Mouse (Mus musculus) midbrain, embryonic 11.5 days (tissue): ENCODE measurements at regions not wholly inside any gene's neighbourhood (a gene's known extent, or its start where the extent isn't known, plus 50 kb on each side); places are given as distances from the start of the nearest gene placed in this dataset.

Experiments
- ATAC-seq: fragments of 200-750 bp; cut with Nextera tagmentation; 2 replicates; pipeline ENCODE4 v1.8.0; 2017; ENCODE audit warnings: moderate TSS enrichment, moderate library complexity; ENCODE audit not compliant: low FRiP score
- DNase-seq: peaks from one replicate; pipeline ENCODE4 v3.0.0; 2015; ENCODE audit warnings: low spot score; ENCODE audit errors: missing footprints
- H3K27ac ChIP-seq: fragments of 300-500 bp; sonication (generic); 2 replicates; pipeline ENCODE4 v1.5.1; 2014; ENCODE audit warnings: low read depth, low read length
- H3K27me3 ChIP-seq: fragments of 300-500 bp; sonication (generic); 2 replicates; pipeline ENCODE4 v1.6.1; 2014; ENCODE audit warnings: mild to moderate bottlenecking, low read length, moderate library complexity, mixed read lengths; ENCODE audit not compliant: control insufficient read depth, insufficient read depth
- H3K36me3 ChIP-seq: fragments of 300-500 bp; sonication (generic); 2 replicates; pipeline ENCODE4 v1.6.1; 2014; ENCODE audit warnings: mild to moderate bottlenecking, low read length, moderate library complexity, mixed read lengths; ENCODE audit not compliant: control insufficient read depth, insufficient read depth
- H3K4me1 ChIP-seq: fragments of 300-500 bp; sonication (generic); 2 replicates; pipeline ENCODE4 v1.6.1; 2014; ENCODE audit warnings: low read length; ENCODE audit not compliant: control insufficient read depth, insufficient read depth
- H3K4me2 ChIP-seq: fragments of 300-500 bp; sonication (generic); 2 replicates; pipeline ENCODE4 v1.6.1; 2014; ENCODE audit warnings: mild to moderate bottlenecking, moderate library complexity
- H3K4me3 ChIP-seq: fragments of 300-500 bp; sonication (generic); 2 replicates; pipeline ENCODE4 v1.5.1; 2014; ENCODE audit warnings: low read depth, low read length
- H3K9ac ChIP-seq: fragments of 300-500 bp; sonication (generic); 2 replicates; pipeline ENCODE4 v1.6.1; 2014; ENCODE audit warnings: low read length
- H3K9me3 ChIP-seq: fragments of 300-500 bp; sonication (generic); 2 replicates; pipeline ENCODE4 v1.6.1; 2016; ENCODE audit warnings: low read length; ENCODE audit not compliant: control insufficient read depth
- WGBS: fragments of 180-500 bp; shearing (Covaris S2); extraction: QIAGEN DNeasy Blood & Tissue Kit; methylation state at CpG from one replicate; pipeline ENCODE4 v1.1.7; 2014; 5-methylcytosine and 5-hydroxymethylcytosine counted together

- 75% methylated on average over 1 of the region's 1 CpGs for whole genome bisulfite sequencing
- H3K9ac ChIP-seq = no peak overlapping the region
- no peak for ATAC-seq
Measured at GRCm38 (mm10) chr3:143508280-143508679, 626.5 kb upstream of the Pkn2 start.

GRCm38 (mm10) chr3:143501017-143501416 lies 619.2 kb upstream of the Pkn2 start:
- DNase-seq (no peak), ATAC-seq (no peak)
- WGBS = 50% methylated on average over 2 of the region's 2 CpGs
- Histone ChIP-seq H3K27ac (no peak overlapping the region), H3K4me1 (no peaks in the 10 kb centered on the region), H3K4me3 (no peak overlapping the region), H3K27me3 (no peaks in the 10 kb centered on the region), H3K9me3 (no peaks in the 10 kb centered on the region), H3K9ac (no peak overlapping the region), H3K4me2 (no peak overlapping the region), H3K36me3 (no peaks in the 10 kb centered on the region)

More at GRCm38 (mm10) chr3:143508280-143508679, 626.5 kb upstream of the Pkn2 start:
- Histone ChIP-seq H3K4me2 (no peak overlapping the region), H3K4me3 (no peak overlapping the region), H3K4me1 (no peaks in the 10 kb centered on the region), H3K36me3 (no peaks in the 10 kb centered on the region), H3K27ac (no peak overlapping the region), H3K9me3 (no peaks in the 10 kb centered on the region), H3K27me3 (no peaks in the 10 kb centered on the region)
- DNase-seq = no peak

GRCm38 (mm10) chr3:143495389-143495788 lies 613.6 kb upstream of the Pkn2 start:
- Histone ChIP-seq H3K4me1 (no peaks in the 10 kb centered on the region), H3K9me3 (no peaks in the 10 kb centered on the region), H3K27me3 (no peaks in the 10 kb centered on the region), H3K36me3 (no peaks in the 10 kb centered on the region), H3K4me2 (no peak overlapping the region), H3K27ac (no peak overlapping the region), H3K4me3 (no peak overlapping the region), H3K9ac (no peak overlapping the region)
- ATAC-seq (no peak), DNase-seq (no peak)
- 87% methylated on average over 4 of the region's 4 CpGs for WGBS

GRCm38 (mm10) chr3:143477916-143478610 lies 596.3 kb upstream of the Pkn2 start:
- no peaks in the 10 kb centered on the region for H3K4me1 ChIP-seq
- DNase-seq = no peak

GRCm38 (mm10) chr3:143475461-143475860 lies 593.7 kb upstream of the Pkn2 start:
- DNase-seq (no peak), ATAC-seq (no peak)
- no peaks in the 10 kb centered on the region for H3K27me3 ChIP-seq
- H3K4me3 ChIP-seq = no peak overlapping the region
- H3K27ac ChIP-seq = no peak overlapping the region
- H3K36me3 ChIP-seq = no peaks in the 10 kb centered on the region
- H3K9me3 ChIP-seq = no peaks in the 10 kb centered on the region
- H3K4me2 ChIP-seq = no peak overlapping the region
- WGBS = 83% methylated on average over 5 of the region's 5 CpGs
- no peak overlapping the region for H3K9ac ChIP-seq
- H3K4me1 ChIP-seq = no peaks in the 10 kb centered on the region

More at GRCm38 (mm10) chr3:143477916-143478610, 596.3 kb upstream of the Pkn2 start:
- 88% methylated on average over 8 of the region's 8 CpGs for WGBS
- Histone ChIP-seq H3K9me3 (no peaks in the 10 kb centered on the region), H3K27me3 (no peaks in the 10 kb centered on the region), H3K36me3 (no peaks in the 10 kb centered on the region), H3K27ac (no peak overlapping the region), H3K9ac (no peak overlapping the region), H3K4me2 (no peak overlapping the region), H3K4me3 (no peak overlapping the region)
- no peak for ATAC-seq

GRCm38 (mm10) chr3:143447005-143447709 lies 565.4 kb upstream of the Pkn2 start:
- no peaks in the 10 kb centered on the region for H3K4me1 ChIP-seq
- 79% methylated on average over 7 of the region's 7 CpGs for WGBS
- H3K27me3 ChIP-seq = no peaks in the 10 kb centered on the region
- DNase-seq = no peak
- no peak overlapping the region for H3K9ac ChIP-seq
- H3K4me2 ChIP-seq = no peak overlapping the region
- no peaks in the 10 kb centered on the region for H3K9me3 ChIP-seq
- ATAC-seq = no peak
- H3K27ac ChIP-seq = no peak overlapping the region
- no peaks in the 10 kb centered on the region for H3K36me3 ChIP-seq
- H3K4me3 ChIP-seq = no peak overlapping the region

GRCm38 (mm10) chr3:143417401-143417800 lies 535.6 kb upstream of the Pkn2 start:
- DNase-seq (no peak), ATAC-seq (no peak)
- Histone ChIP-seq H3K4me2 (no peak overlapping the region), H3K4me3 (no peak overlapping the region), H3K9me3 (no peaks in the 10 kb centered on the region), H3K9ac (no peak overlapping the region), H3K36me3 (no peaks in the 10 kb centered on the region), H3K27ac (no peak overlapping the region), H3K4me1 (no peaks in the 10 kb centered on the region), H3K27me3 (no peaks in the 10 kb centered on the region)
- WGBS = 78% methylated on average over 6 of the region's 6 CpGs

- Histone ChIP-seq H3K36me3 (no peaks in the 10 kb centered on the region), H3K9ac (no peak overlapping the region), H3K27ac (no peak overlapping the region), H3K4me1 (no peaks in the 10 kb centered on the region), H3K4me2 (no peak overlapping the region), H3K27me3 (no peaks in the 10 kb centered on the region), H3K9me3 (no peaks in the 10 kb centered on the region), H3K4me3 (no peak overlapping the region)
- WGBS = 70% methylated on average over 4 of the region's 4 CpGs
- no peak for DNase-seq
- ATAC-seq = no peak
Measured at GRCm38 (mm10) chr3:143411655-143412054, 529.9 kb upstream of the Pkn2 start.

- Histone ChIP-seq H3K9me3 (no peaks in the 10 kb centered on the region), H3K4me3 (no peak overlapping the region), H3K27ac (no peak overlapping the region), H3K27me3 (no peaks in the 10 kb centered on the region), H3K4me2 (no peak overlapping the region), H3K9ac (no peak overlapping the region), H3K4me1 (no peaks in the 10 kb centered on the region), H3K36me3 (no peaks in the 10 kb centered on the region)
- DNase-seq (no peak), ATAC-seq (no peak)
- WGBS = 70% methylated on average over 2 of the region's 2 CpGs
Measured at GRCm38 (mm10) chr3:143398966-143399365, 517.2 kb upstream of the Pkn2 start.
